Mouse (Mus musculus) frontal cortex, postnatal 14 days (tissue): ENCODE data around the gene Cdc25b.

Experiments
- DNase-seq, 2 experiments: peaks; one replicate each; pipeline ENCODE4 v3.0.0; 2022; ENCODE audit warnings: low spot score in 2 of 2

The Cdc25b gene

GRCm38 (mm10) chr2:131159938-131160581, 26.7 kb upstream of the Cdc25b start, which contains the start of gene 1700037H04Rik:
Gene 1700037H04Rik (minus strand): TSS chr2:131160081.
- DNase-seq = peak; percentile 95 to 97

GRCm38 (mm10) chr2:131160671-131161111, 26.1 kb upstream of the Cdc25b start:
- peak in 1 of 2 experiments; percentile 19 for DNase-seq

- no peak for DNase-seq
Observed at GRCm38 (mm10) chr2:131163924-131164323, 22.8 kb upstream of the Cdc25b start.

GRCm38 (mm10) chr2:131166172-131166571, 20.6 kb upstream of the Cdc25b start:
- no peak for DNase-seq

GRCm38 (mm10) chr2:131167984-131168383, 18.8 kb upstream of the Cdc25b start:
- DNase-seq = no peak

- no peak for DNase-seq
Observed at GRCm38 (mm10) chr2:131168914-131169313, 17.8 kb upstream of the Cdc25b start.

- DNase-seq = no peak
Observed at GRCm38 (mm10) chr2:131170936-131171335, 15.8 kb upstream of the Cdc25b start.

GRCm38 (mm10) chr2:131171401-131172104, 15.2 kb upstream of the Cdc25b start:
- peak; percentile 50 to 61 for DNase-seq

GRCm38 (mm10) chr2:131172322-131172721, 14.4 kb upstream of the Cdc25b start:
- no peak for DNase-seq

- DNase-seq = peak; percentile 41 to 54
Observed at GRCm38 (mm10) chr2:131174700-131175099, 12.0 kb upstream of the Cdc25b start.

- no peak for DNase-seq
Observed at GRCm38 (mm10) chr2:131175286-131175944, 11.3 kb upstream of the Cdc25b start.

GRCm38 (mm10) chr2:131175945-131176309, 10.8 kb upstream of the Cdc25b start:
- no peak for DNase-seq

- DNase-seq = no peak
Observed at GRCm38 (mm10) chr2:131176491-131176890, 10.3 kb upstream of the Cdc25b start.

GRCm38 (mm10) chr2:131177932-131178331, 8.8 kb upstream of the Cdc25b start:
- no peak for DNase-seq

GRCm38 (mm10) chr2:131178828-131179245, 7.9 kb upstream of the Cdc25b start:
- DNase-seq = peak in 1 of 2 experiments; percentile 21

- peak; percentile 40 to 62 for DNase-seq
Observed at GRCm38 (mm10) chr2:131179246-131179886, 7.4 kb upstream of the Cdc25b start.

- DNase-seq = peak; percentile 61 to 76
Observed at GRCm38 (mm10) chr2:131179990-131180587, 6.7 kb upstream of the Cdc25b start, which contains the start of gene Cenpb. Gene Cenpb (minus strand): TSS chr2:131180067.

GRCm38 (mm10) chr2:131186343-131186742, 406 bp upstream of the Cdc25b start:
- no peak for DNase-seq

GRCm38 (mm10) chr2:131187602-131187922, 813 bp downstream of the Cdc25b start:
- no peak for DNase-seq

GRCm38 (mm10) chr2:131188311-131188710, 1.6 kb downstream of the Cdc25b start:
- DNase-seq = no peak

- DNase-seq = no peak
Observed at GRCm38 (mm10) chr2:131189521-131190309, 3.0 kb downstream of the Cdc25b start.
